Mouse (Mus musculus) embryo, embryonic 11.5 days (tissue): Measurements from ENCODE around the gene Ccdc106.

Experiments
- DNase-seq: peaks from one replicate; pipeline ENCODE4 v3.0.0-alpha.2; 2012; ENCODE audit warnings: low read depth, low spot score

Ccdc106 gene

GRCm38 (mm10) chr7:5080815-5081214 lies 60.5 kb downstream of the Ccdc106 start:
- DNase-seq = no peak

- DNase-seq = no peak
Measured at GRCm38 (mm10) chr7:5081241-5081640, 60.9 kb downstream of the Ccdc106 start.

- no peak for DNase-seq
Measured at GRCm38 (mm10) chr7:5081939-5082338, 61.6 kb downstream of the Ccdc106 start.

- DNase-seq = no peak
Measured at GRCm38 (mm10) chr7:5083325-5084105, 63.2 kb downstream of the Ccdc106 start.

- no peak for DNase-seq
Measured at GRCm38 (mm10) chr7:5085512-5085911, 65.2 kb downstream of the Ccdc106 start.

- DNase-seq = no peak
Measured at GRCm38 (mm10) chr7:5086921-5087440, 66.6 kb downstream of the Ccdc106 start.

- DNase-seq = no peak
Measured at GRCm38 (mm10) chr7:5087886-5088285, 67.5 kb downstream of the Ccdc106 start.

- DNase-seq = no peak
Measured at GRCm38 (mm10) chr7:5089853-5090252, 69.5 kb downstream of the Ccdc106 start.

- DNase-seq = no peak
Measured at GRCm38 (mm10) chr7:5091008-5091728, 70.8 kb downstream of the Ccdc106 start.

- DNase-seq = no peak
Measured at GRCm38 (mm10) chr7:5092381-5092780, 72.0 kb downstream of the Ccdc106 start.

- no peak for DNase-seq
Measured at GRCm38 (mm10) chr7:5092831-5093510, 72.6 kb downstream of the Ccdc106 start.

GRCm38 (mm10) chr7:5098769-5099168 lies 78.4 kb downstream of the Ccdc106 start:
- DNase-seq = no peak

GRCm38 (mm10) chr7:5099796-5100195 lies 79.4 kb downstream of the Ccdc106 start:
- no peak for DNase-seq

- no peak for DNase-seq
Measured at GRCm38 (mm10) chr7:5101066-5101663, 80.8 kb downstream of the Ccdc106 start.

- no peak for DNase-seq
Measured at GRCm38 (mm10) chr7:5102564-5102963, 82.2 kb downstream of the Ccdc106 start.

- DNase-seq = no peak
Measured at GRCm38 (mm10) chr7:5108272-5108671, 87.9 kb downstream of the Ccdc106 start.

- DNase-seq = no peak
Measured at GRCm38 (mm10) chr7:5109301-5109700, 88.9 kb downstream of the Ccdc106 start.
